Mouse (Mus musculus) cerebellum, adult 18-20 months (tissue): ENCODE measurements around the gene Smap1.
A peak's percentile ranks its signal among the peaks of the same experiment; 100 is the strongest.

Source experiments
- DNase-seq, 2 experiments: peaks; one replicate each; pipeline ENCODE4 v3.0.0; 2021

Gene Smap1

DNA sequence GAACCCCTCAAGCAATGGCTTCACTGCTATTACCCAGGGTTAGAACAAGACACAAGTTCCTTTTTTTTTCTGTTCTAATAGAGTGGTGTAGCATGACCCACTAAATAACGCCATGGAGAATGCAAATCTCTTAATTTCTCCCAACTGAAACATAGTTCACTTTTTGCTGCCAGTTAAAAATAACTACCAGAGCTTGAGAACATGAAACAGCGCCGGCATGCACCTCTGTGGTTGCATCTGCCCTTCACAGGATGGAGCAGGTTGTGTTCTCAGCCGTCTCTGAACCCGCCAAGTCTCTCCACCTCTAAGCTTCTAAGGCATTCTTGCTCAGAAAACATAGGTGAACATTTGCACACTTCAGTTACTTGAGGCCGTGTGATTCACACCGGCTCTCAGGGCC, 87.9 kb downstream of the Smap1 start:
- DNase-seq, result no peak

DNA sequence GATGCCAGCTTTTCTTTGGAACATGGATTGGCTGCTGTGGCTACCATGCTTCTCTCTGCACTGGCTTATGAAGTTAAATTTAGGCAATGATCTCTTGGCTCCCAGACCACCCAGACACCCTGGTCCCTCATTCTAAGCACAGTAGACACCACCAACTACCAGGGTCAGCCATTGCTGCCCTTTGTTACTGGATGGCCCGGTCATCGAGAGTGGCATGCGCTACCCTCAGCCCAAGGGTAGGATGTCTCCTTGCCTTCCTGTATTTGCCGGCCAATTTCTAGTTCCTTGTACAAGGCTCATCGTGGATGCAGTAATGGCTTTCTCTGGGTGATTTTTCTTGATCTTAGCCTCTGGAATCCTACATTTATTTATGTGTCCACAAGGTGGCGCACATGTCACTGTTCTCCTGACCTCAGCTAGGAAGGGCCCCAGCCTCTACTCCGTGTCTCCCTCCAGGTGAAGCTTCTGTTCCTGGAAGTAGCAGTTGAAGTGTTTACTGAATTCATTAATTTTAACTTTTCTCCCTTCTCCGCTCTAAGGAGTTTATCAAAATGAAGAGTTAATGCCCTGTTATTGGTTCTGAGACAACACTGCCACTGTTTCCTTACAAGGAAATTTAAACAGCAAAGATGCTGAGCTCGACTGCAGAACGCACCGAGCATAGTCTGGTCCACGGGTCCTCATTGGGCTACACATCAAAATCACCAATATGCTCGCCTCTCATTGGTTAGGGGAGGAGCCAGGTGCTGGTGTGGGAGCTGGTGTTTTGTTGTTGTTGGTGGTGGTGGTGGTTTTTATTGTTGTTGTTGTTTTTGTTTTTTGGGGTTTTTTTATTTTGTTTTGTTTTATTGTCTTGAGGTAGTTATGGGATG, 95.0 kb downstream of the Smap1 start:
- DNase-seq, result peak; percentile 80 to 82

- DNase-seq, result peak; percentile 62 to 78
Observed at GRCm38 (mm10) chr1:23821615-23822014, 100.5 kb downstream of the Smap1 start.

DNA sequence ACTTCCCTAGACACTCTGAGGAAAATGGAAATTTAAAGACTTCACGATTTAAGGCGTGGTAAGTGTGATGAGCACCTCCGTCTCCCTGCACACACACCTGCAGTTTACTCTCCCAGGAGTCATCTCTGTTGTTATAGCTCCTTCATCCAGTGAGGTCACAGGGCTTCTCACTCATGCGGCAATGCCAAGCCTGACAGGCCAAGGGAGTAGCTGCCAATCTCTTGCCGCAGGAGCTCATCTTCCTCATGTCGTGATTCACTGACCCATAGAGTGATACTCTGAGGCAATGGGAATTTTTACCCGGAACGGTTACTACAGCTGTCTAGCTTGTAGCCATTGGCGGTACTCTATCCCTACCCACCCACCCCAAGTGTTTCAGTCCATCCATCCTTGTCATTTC, 123.8 kb downstream of the Smap1 start:
- DNase-seq, result peak; percentile 21 to 25
